Mouse (Mus musculus) midbrain, embryonic 11.5 days (tissue): Measurements from ENCODE around the gene Anp32e. TPM values are rescaled to one million over a fixed set of nuclear protein-coding genes. Genes with fewer than 3 reads are reported as not detected.
"Not testable (repeated sequence)": the region's sequence is repeated elsewhere in the genome, so short reads cannot be mapped to it uniquely, and the experiment has no call there.

Experiments
- ATAC-seq: fragments of 200-750 bp; cut with Nextera tagmentation; 2 replicates; pipeline ENCODE4 v1.8.0; 2017; ENCODE audit warnings: moderate TSS enrichment, moderate library complexity; ENCODE audit not compliant: low FRiP score
- DNase-seq: peaks from one replicate; pipeline ENCODE4 v3.0.0; 2015; ENCODE audit warnings: low spot score; ENCODE audit errors: missing footprints
- H3K27ac ChIP-seq: fragments of 300-500 bp; sonication (generic); 2 replicates; pipeline ENCODE4 v1.5.1; 2014; ENCODE audit warnings: low read depth, low read length
- H3K27me3 ChIP-seq: fragments of 300-500 bp; sonication (generic); 2 replicates; pipeline ENCODE4 v1.6.1; 2014; ENCODE audit warnings: mild to moderate bottlenecking, low read length, moderate library complexity, mixed read lengths; ENCODE audit not compliant: control insufficient read depth, insufficient read depth
- H3K36me3 ChIP-seq: fragments of 300-500 bp; sonication (generic); 2 replicates; pipeline ENCODE4 v1.6.1; 2014; ENCODE audit warnings: mild to moderate bottlenecking, low read length, moderate library complexity, mixed read lengths; ENCODE audit not compliant: control insufficient read depth, insufficient read depth
- H3K4me1 ChIP-seq: fragments of 300-500 bp; sonication (generic); 2 replicates; pipeline ENCODE4 v1.6.1; 2014; ENCODE audit warnings: low read length; ENCODE audit not compliant: control insufficient read depth, insufficient read depth
- H3K4me2 ChIP-seq: fragments of 300-500 bp; sonication (generic); 2 replicates; pipeline ENCODE4 v1.6.1; 2014; ENCODE audit warnings: mild to moderate bottlenecking, moderate library complexity
- H3K4me3 ChIP-seq: fragments of 300-500 bp; sonication (generic); 2 replicates; pipeline ENCODE4 v1.5.1; 2014; ENCODE audit warnings: low read depth, low read length
- H3K9ac ChIP-seq: fragments of 300-500 bp; sonication (generic); 2 replicates; pipeline ENCODE4 v1.6.1; 2014; ENCODE audit warnings: low read length
- H3K9me3 ChIP-seq: fragments of 300-500 bp; sonication (generic); 2 replicates; pipeline ENCODE4 v1.6.1; 2016; ENCODE audit warnings: low read length; ENCODE audit not compliant: control insufficient read depth
- WGBS: fragments of 180-500 bp; shearing (Covaris S2); extraction: QIAGEN DNeasy Blood & Tissue Kit; methylation state at CpG from one replicate; pipeline ENCODE4 v1.1.7; 2014; 5-methylcytosine and 5-hydroxymethylcytosine counted together
- polyA plus RNA-seq: library from polyadenylated mRNA; unstranded; fragments of >200 nt; fragmentation: Nextera tagmentation; extraction: Ambion mirVana; gene quantifications from 2 replicates; pipeline ENCODE4 v1.2.1, GENCODE M21; 2014

Gene Anp32e
- polyA plus RNA-seq, 1 experiment from 2014 or later: 149 TPM

GRCm38 (mm10) chr3:95945731-95946240, 16.7 kb downstream of the Anp32e start:
- DNase-seq: no peak
- Histone ChIP-seq H3K9me3 (no peaks in the 10 kb centered on the region), H3K27ac (no peak overlapping the region), H3K27me3 (no peaks in the 10 kb centered on the region), H3K4me3 (no peak overlapping the region), H3K36me3 (peaks cover 19% of the 10 kb centered on the region), H3K9ac (no peak overlapping the region), H3K4me1 (no peaks in the 10 kb centered on the region), H3K4me2 (no peak overlapping the region)
- ATAC-seq: no peak
- WGBS: 92% methylated on average over 14 of the region's 14 CpGs

- Histone ChIP-seq H3K4me3 (no peak overlapping the region), H3K4me1 (peaks cover 7% of the 10 kb centered on the region), H3K36me3 (peaks cover 7% of the 10 kb centered on the region), H3K27ac (no peak overlapping the region), H3K4me2 (no peak overlapping the region), H3K9ac (no peak overlapping the region), H3K27me3 (no peaks in the 10 kb centered on the region), H3K9me3 (no peaks in the 10 kb centered on the region)
- ATAC-seq (no peak), DNase-seq (no peak)
- 88% methylated on average over 5 of the region's 5 CpGs for WGBS
Measured at GRCm38 (mm10) chr3:95948325-95948724, 19.3 kb downstream of the Anp32e start.

GRCm38 (mm10) chr3:95950763-95951551, 21.9 kb downstream of the Anp32e start:
- Histone ChIP-seq H3K4me3 (peak overlapping the region; percentile 47), H3K9me3 (no peaks in the 10 kb centered on the region), H3K27ac (peak overlapping the region; percentile 94), H3K27me3 (no peaks in the 10 kb centered on the region), H3K36me3 (peaks cover under 1% of the 10 kb centered on the region; the same call in 1 of the 2 replicates), H3K9ac (peak overlapping the region; percentile 69), H3K4me1 (peaks cover 10% of the 10 kb centered on the region), H3K4me2 (peak overlapping the region; percentile 52)
- WGBS: 2% methylated on average over 49 of the region's 49 CpGs
- DNase-seq (peak; percentile 99), ATAC-seq (peak; percentile 95)

- Histone ChIP-seq H3K4me3 (peak overlapping the region; percentile 47), H3K4me2 (peak overlapping the region; percentile 52), H3K4me1 (peaks cover 10% of the 10 kb centered on the region), H3K9ac (peak overlapping the region; percentile 69), H3K27ac (peak overlapping the region; percentile 94)
- not testable (repeated sequence) for H3K36me3 ChIP-seq, H3K27me3 ChIP-seq, DNase-seq, H3K9me3 ChIP-seq
- 74% methylated on average over 12 of the region's 12 CpGs for WGBS
- peak; percentile 25; the same call in 1 of the 2 replicates for ATAC-seq
Measured at GRCm38 (mm10) chr3:95951566-95951965, 22.5 kb downstream of the Anp32e start.

- no peaks in the 10 kb centered on the region for H3K27me3 ChIP-seq
- H3K36me3 ChIP-seq: no peaks in the 10 kb centered on the region
- H3K4me2 ChIP-seq: no peak overlapping the region
- H3K4me1 ChIP-seq: peaks cover 10% of the 10 kb centered on the region
- peak overlapping the region; percentile 64 for H3K27ac ChIP-seq
- no peak for ATAC-seq
- no peaks in the 10 kb centered on the region for H3K9me3 ChIP-seq
- H3K9ac ChIP-seq: peak overlapping the region; percentile 32; the same call in 1 of the 2 replicates
- peak; percentile 91 for DNase-seq
- no peak overlapping the region for H3K4me3 ChIP-seq
Measured at GRCm38 (mm10) chr3:95953023-95953422, 24.0 kb downstream of the Anp32e start.

GRCm38 (mm10) chr3:95953522-95953921, 24.5 kb downstream of the Anp32e start:
- WGBS: 63% methylated on average over 3 of the region's 3 CpGs
- Histone ChIP-seq H3K9me3 (no peaks in the 10 kb centered on the region), H3K27me3 (no peaks in the 10 kb centered on the region), H3K4me1 (peaks cover 10% of the 10 kb centered on the region), H3K27ac (peak overlapping the region; percentile 64), H3K36me3 (no peaks in the 10 kb centered on the region), H3K4me3 (no peak overlapping the region), H3K4me2 (no peak overlapping the region), H3K9ac (peak overlapping the region; percentile 32; the same call in 1 of the 2 replicates)
- ATAC-seq: no peak
- DNase-seq: no peak

- peaks cover 10% of the 10 kb centered on the region for H3K4me1 ChIP-seq
Measured at GRCm38 (mm10) chr3:95954648-95955173, 25.7 kb downstream of the Anp32e start.

GRCm38 (mm10) chr3:95955318-95955717, 26.3 kb downstream of the Anp32e start:
- Histone ChIP-seq H3K9ac (no peak overlapping the region), H3K4me2 (no peak overlapping the region), H3K36me3 (no peaks in the 10 kb centered on the region), H3K9me3 (no peaks in the 10 kb centered on the region), H3K4me1 (peaks cover 10% of the 10 kb centered on the region), H3K4me3 (no peak overlapping the region), H3K27me3 (no peaks in the 10 kb centered on the region), H3K27ac (no peak overlapping the region)
- DNase-seq (no peak), ATAC-seq (no peak)
- 92% methylated on average over 5 of the region's 5 CpGs for WGBS

More at GRCm38 (mm10) chr3:95954648-95955173, 25.7 kb downstream of the Anp32e start:
- not testable (repeated sequence) for H3K9me3 ChIP-seq, H3K36me3 ChIP-seq, H3K9ac ChIP-seq, H3K27ac ChIP-seq, DNase-seq, H3K4me3 ChIP-seq, ATAC-seq, H3K4me2 ChIP-seq, H3K27me3 ChIP-seq
- WGBS: 90% methylated on average over 12 of the region's 12 CpGs
